Mouse (Mus musculus): ENCODE measurements around the gene Mapk3.

The Mapk3 gene

GRCm38 (mm10) chr7:126759672-126760390 is 430 bp downstream of the Mapk3 start:
- CTCF ChIA-PET, result no interaction called here

- CTCF ChIA-PET, result no interaction called here
Measured at GRCm38 (mm10) chr7:126760391-126760802, 996 bp downstream of the Mapk3 start.

- CTCF ChIA-PET, result no interaction called here
Measured at GRCm38 (mm10) chr7:126760956-126761355, 1.6 kb downstream of the Mapk3 start.

GRCm38 (mm10) chr7:126761529-126762067 is 2.2 kb downstream of the Mapk3 start:
- CTCF ChIA-PET, result no interaction called here

- CTCF ChIA-PET, result interaction anchor here (0.7 to 1.6 kb wide), 2 partner anchors 13 to 93 kb away, joined by 3 to 5 read pairs; no protein-coding TSS in a partner anchor
Measured at GRCm38 (mm10) chr7:126762471-126763008, 3.1 kb downstream of the Mapk3 start.

- CTCF ChIA-PET, result no interaction called here
Measured at GRCm38 (mm10) chr7:126765540-126765939, 6.1 kb downstream of the Mapk3 start.

- CTCF ChIA-PET, result no interaction called here
Measured at GRCm38 (mm10) chr7:126766201-126766600, 6.8 kb downstream of the Mapk3 start, which contains the start of gene Gdpd3. Gene Gdpd3 (plus strand): TSS chr7:126766334.

GRCm38 (mm10) chr7:126767001-126767400 is 7.6 kb downstream of the Mapk3 start:
- CTCF ChIA-PET, result interaction anchor here (0.6 kb wide), 1 partner anchor 453 kb away, joined by 7 read pairs; no protein-coding TSS in a partner anchor

- CTCF ChIA-PET, result no interaction called here
Measured at GRCm38 (mm10) chr7:126770784-126771183, 11.4 kb downstream of the Mapk3 start.

GRCm38 (mm10) chr7:126773351-126773750 is 13.9 kb downstream of the Mapk3 start:
- CTCF ChIA-PET, result interaction anchor here (0.6 kb wide), 2 partner anchors 12 to 18 kb away, joined by 4 to 6 read pairs; no protein-coding TSS in a partner anchor

GRCm38 (mm10) chr7:126774463-126774862 is 15.1 kb downstream of the Mapk3 start:
- CTCF ChIA-PET, result interaction anchor here (1.9 kb wide), 1 partner anchor 12 kb away, joined by 5 read pairs; no protein-coding TSS in a partner anchor

- CTCF ChIA-PET, result interaction anchor here (1.9 kb wide), 1 partner anchor 12 kb away, joined by 5 read pairs; no protein-coding TSS in a partner anchor
Measured at GRCm38 (mm10) chr7:126775185-126775977, 16.0 kb downstream of the Mapk3 start.

- CTCF ChIA-PET, result interaction anchor here (1.9 kb wide), 1 partner anchor 13 kb away, joined by 5 read pairs; no protein-coding TSS in a partner anchor
Measured at GRCm38 (mm10) chr7:126775978-126776234, 16.5 kb downstream of the Mapk3 start.

GRCm38 (mm10) chr7:126776598-126777057 is 17.2 kb downstream of the Mapk3 start, which contains the start of gene Ypel3:
Gene Ypel3 (plus strand): TSS chr7:126776955.
- CTCF ChIA-PET, result no interaction called here

GRCm38 (mm10) chr7:126777476-126777875 is 18.1 kb downstream of the Mapk3 start:
- CTCF ChIA-PET, result interaction anchor here (0.5 kb wide), 1 partner anchor 88 kb away, joined by 5 read pairs; no protein-coding TSS in a partner anchor

GRCm38 (mm10) chr7:126778147-126778546 is 18.7 kb downstream of the Mapk3 start:
- CTCF ChIA-PET, result no interaction called here

- CTCF ChIA-PET, result interaction anchor here (0.8 kb wide), 1 partner anchor 318 kb away, joined by 3 read pairs; no protein-coding TSS in a partner anchor
Measured at GRCm38 (mm10) chr7:126779101-126779500, 19.7 kb downstream of the Mapk3 start.

GRCm38 (mm10) chr7:126779983-126780970 is 20.9 kb downstream of the Mapk3 start:
- CTCF ChIA-PET, result interaction anchor here (0.5 to 1.0 kb wide), 9 partner anchors 11 to 835 kb away, joined by 3 to 5 read pairs (median 3); partner anchors contain the start of gene Apobr

- CTCF ChIA-PET, result interaction anchor here (0.5 to 0.6 kb wide), 2 partner anchors 42 to 49 kb away, joined by 3 read pairs; no protein-coding TSS in a partner anchor
Measured at GRCm38 (mm10) chr7:126780971-126781635, 21.7 kb downstream of the Mapk3 start, which contains the start of gene Tbx6. Gene Tbx6 (plus strand): TSS chr7:126781483.

Measured in spleen, embryonic (tissue).